Mouse (Mus musculus): ENCODE data around the gene Tmem132d. TPM values are rescaled to one million over a fixed set of nuclear protein-coding genes. Genes with fewer than 3 reads are reported as not detected.

The Tmem132d gene
- total RNA-seq, 2 experiments from 2014 or later: 0.07 TPM; not detected in 1

Other genes with a start within 250 kb of the Tmem132d start
- gene Fzd10, start 167.8 kb upstream of the Tmem132d start, total RNA-seq (2021): 1 to 10 TPM; 3.7 to 8.9 TPM